Mouse (Mus musculus): ENCODE results near the gene Kcnk3.

Gene Kcnk3

DNA sequence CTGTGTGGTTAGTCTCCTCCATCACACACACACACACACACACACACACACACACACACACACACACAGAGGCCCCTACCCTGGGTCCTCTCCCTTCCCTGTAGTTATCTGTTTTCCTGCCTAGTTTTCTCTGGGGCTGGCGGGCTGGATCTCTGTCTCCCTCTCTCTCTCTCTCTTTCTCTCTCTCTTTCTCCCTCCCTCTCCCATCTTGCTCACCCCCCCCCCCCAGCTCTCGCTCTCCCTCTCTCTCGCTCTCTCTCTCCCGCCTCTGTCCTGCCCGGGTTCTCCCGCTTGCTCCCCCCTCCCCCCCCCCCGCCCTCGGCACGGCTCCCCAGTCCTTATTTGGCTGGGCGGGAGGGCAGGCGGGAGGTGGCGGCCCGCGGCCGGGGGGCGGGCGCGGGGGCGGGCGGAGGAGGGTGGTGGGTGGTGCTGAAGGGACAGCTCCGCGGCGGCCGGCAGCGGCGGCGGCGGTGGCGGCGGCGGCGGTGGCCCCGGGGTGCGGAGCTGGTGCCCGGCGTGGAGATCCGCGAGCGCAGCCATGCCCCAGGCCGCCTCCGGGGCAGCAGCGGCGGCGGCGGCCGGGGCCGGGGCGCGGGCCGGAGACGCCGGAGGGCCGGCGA is at the start of gene Kcnk3:
Gene Kcnk3 (plus strand): TSS at position 490 of the 620 bp plus-strand sequence.
- peak; percentile 44 for DNase-seq (ENCODE audit: low spot score)

DNA sequence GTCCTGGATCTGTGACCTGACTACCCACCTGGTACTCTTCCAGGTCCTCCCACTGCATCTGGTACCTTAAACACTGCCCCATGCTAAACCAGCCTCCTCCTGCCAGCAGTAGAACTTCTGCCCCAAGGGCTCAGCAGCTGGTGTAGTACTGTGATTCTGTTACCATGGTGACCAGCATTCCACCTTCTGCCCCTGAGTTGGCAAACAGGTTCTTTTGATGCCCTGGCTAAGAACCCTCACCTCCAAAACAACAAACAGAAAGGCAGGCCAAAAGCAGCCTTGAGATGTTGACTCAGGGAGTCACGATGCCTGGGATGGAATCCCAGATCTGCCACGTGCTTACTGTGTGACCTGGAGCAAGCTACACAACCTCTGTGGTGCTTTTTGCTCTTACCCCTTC is 42.3 kb upstream of the Kcnk3 start, which contains the start of gene Cib4:
Gene Cib4 (minus strand): TSS at position 139 of the 400 bp plus-strand sequence.
- DNase-seq (ENCODE audit: low spot score) = no peak

DNA sequence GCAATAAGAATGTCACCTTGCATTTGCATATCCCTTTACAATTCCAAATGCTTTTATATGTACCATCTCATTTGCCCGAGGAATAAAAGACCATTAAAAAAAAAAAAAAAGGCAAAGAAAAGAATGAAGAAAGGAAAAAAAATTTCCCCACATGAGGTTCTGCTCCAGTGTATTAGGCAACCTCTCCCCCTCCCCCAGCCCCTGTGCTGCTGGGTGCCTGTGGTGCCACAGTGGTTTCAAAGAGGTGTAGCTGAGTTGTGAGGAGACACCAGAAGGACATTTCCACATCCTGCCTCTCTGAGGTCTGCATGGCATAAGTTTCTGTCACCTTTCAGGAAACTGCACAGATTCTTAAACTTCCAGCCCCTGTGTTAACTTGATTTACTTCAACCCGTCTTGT is 39.3 kb upstream of the Kcnk3 start:
- DNase-seq (ENCODE audit: low spot score) = no peak

DNA sequence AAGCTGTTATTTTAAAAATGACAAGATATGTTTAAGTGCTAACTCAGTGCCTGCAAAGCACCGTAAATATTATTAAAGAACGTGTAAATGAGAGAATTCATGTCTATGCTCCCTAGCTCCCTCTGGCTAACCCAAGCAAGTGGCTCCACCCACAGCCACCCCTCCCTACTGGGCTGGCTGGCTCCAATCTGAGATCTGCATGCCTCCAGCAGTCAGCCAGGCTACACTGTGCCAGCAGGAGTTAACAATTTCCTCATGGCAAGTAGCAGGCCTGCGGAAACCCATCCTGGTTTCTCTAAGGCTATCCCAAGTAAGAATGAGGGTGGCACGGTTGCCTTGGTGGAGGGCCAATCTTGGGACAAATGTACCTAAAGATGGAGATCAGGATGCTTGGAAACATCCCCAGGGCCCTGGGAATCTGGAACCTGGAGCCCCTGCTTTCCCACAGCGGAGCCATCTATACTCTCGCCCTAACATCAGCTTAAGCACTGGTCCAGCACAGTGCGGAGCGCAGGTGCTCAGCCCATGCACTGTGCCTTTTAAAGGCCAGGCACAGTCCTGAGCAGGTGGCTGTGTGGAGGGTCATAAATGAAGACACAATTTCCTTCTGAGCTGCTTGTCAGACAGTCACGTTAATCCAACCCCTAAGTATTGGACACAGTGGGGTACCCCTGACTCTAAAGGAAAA is 37.5 kb upstream of the Kcnk3 start:
- no peak for DNase-seq (ENCODE audit: low spot score)

DNA sequence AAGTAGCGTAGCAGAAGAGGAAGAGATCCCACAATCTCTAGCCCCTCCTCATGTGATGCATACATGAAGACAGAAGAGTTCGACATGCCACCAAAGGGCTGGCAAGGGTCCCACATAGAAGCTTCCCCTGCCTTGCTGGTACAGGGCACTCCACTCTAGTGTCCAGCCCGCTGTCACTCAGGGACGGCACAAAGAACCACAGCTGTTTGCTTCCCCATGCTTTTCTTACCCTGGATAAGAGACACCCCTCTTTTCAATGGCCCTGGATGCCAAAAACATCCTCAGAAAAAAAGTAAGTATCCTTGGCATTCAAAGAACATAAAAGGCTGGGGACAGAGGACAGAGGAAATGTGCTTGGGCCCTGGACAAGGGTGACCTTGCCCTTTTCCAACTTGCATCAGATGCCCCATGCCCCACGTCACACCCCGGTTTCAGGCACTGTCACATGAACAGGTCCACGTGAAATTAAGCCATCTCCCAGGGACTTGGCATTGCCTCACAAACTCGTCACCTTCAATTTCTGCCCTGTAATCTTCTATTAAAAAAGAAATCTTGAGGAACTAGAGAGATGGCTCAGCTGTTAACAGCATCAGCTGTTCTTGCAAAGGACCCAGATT is 36.8 kb upstream of the Kcnk3 start:
- DNase-seq (ENCODE audit: low spot score) = no peak

GRCm38 (mm10) chr5:30552006-30552405 is 36.0 kb upstream of the Kcnk3 start:
- DNase-seq (ENCODE audit: low spot score) = no peak

DNA sequence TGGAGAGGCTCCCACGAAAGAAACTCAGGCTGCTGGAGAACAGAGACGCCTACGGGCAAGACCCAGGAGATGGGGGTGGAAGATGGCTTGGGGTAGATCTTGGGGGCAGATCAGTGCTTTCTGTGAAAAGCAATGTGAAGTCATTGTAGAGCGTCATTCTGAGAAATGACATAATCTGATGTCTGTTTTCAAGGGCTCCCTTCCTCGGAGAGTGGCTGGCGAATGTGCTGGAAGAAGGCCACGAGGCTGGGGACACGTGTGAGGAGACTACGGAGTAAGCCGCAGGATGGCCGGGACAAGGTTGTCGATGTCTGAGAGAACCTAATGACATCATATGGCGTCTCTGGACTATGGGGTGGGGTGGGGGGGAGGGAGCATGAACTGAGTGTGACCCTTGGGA is 34.0 kb upstream of the Kcnk3 start:
- no peak for DNase-seq (ENCODE audit: low spot score)

DNA sequence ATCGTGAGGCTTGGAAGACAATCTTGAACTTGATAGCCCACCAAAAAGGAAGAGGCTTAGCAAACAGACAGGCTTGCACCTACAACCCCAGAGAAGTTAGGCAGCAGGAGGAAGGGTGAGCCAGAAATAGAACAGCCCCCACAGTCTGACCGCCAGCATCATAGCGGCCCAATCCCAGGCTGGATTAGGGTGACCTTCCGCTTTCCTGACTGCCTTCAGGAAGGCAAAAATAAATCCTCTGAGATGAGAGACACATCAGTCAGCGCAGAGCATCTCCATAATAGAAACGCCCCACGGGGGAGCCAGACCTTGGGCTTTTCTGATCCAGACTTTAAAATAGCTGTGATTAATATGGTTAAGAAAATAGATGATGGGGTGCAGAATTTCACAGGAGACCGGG is 33.0 kb upstream of the Kcnk3 start:
- DNase-seq (ENCODE audit: low spot score) = no peak

DNA sequence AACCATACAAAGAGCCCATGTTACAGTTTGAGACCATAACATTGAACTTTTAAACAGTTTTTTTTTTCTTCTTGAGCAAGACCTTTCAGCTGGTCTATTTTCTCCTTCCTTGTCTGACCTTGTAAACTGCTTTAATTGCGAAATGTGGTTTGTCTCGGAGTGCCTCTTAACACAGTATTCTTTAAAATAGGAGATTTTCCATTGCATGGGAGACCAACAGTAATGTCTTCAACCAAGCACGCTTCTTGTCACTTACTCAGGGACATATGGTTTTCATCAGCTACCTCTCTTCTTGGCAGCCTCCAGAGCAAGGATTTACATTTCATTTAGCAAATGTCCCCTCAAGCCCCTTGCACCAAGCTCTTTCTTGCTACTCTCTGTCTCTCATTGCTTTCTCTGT is 31.7 kb upstream of the Kcnk3 start:
- DNase-seq (ENCODE audit: low spot score) = no peak

- no peak for DNase-seq (ENCODE audit: low spot score)
Measured at GRCm38 (mm10) chr5:30559421-30559820, 28.5 kb upstream of the Kcnk3 start.

DNA sequence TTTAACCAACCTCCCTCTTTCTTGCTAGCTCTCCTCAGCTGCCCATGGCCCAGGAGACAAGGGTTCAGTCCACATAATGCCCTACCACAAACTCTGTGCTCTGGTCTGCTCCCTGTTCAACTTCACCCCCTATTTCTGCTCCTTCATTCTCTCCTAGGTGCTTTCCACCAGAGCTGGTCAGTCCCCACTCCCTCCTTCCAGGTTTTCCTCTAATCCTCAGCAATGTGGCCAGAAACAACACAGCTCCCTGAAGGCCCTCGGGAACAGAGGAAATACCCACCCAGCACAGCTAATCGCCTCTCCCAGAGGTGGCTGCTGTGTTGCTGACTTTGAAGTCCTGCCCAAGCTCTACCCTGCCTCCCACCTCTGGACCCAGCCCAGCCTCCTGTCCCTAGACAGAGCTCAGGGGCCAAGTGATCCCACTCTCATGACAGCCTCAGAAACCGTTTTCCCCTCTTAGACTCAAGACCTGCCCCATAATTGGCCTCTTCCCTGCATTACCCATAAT is 27.9 kb upstream of the Kcnk3 start:
- DNase-seq (ENCODE audit: low spot score) = no peak

GRCm38 (mm10) chr5:30568479-30568878 is 19.5 kb upstream of the Kcnk3 start:
- DNase-seq (ENCODE audit: low spot score) = no peak

GRCm38 (mm10) chr5:30571820-30572219 is 16.1 kb upstream of the Kcnk3 start:
- DNase-seq (ENCODE audit: low spot score) = no peak

DNA sequence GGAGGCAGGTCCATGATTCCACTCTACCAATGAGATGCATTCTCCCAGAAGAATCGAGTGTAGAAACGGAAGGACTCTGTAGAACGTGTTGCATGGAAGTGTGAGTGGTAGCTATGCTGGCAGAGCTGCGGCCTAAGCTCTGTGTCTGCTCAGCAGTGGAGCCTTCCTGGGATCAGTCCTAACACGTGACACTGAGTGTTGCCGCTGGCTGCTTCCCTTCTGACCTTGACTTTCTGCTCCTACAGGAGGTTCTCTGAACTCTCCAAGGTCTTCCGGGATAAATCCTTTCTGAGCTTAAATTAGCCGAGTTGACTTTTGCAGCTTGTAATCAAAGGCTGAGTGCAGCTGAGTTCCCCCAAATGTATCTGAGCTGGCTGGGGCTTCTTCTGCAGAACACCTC is 13.6 kb upstream of the Kcnk3 start:
- no peak for DNase-seq (ENCODE audit: low spot score)

DNA sequence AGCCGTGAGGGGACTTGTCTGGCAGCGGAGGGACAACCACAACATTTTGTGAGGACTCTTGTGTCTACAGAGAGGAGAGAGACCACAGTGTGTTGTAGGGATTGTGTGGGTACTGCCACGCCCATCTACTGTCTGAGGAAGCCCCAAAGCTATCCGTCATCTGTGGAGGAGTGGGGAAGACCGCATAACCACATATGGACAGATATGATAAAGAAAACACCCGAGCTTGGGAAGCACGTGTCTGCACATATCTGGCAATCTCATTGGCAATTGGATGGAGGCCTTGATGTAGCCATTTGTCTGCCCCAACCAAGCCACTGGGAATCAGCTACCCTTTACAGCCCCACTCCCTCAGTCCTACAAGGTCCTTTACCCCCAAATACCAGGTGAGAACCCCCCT is 11.7 kb upstream of the Kcnk3 start:
- no peak for DNase-seq (ENCODE audit: low spot score)

DNA sequence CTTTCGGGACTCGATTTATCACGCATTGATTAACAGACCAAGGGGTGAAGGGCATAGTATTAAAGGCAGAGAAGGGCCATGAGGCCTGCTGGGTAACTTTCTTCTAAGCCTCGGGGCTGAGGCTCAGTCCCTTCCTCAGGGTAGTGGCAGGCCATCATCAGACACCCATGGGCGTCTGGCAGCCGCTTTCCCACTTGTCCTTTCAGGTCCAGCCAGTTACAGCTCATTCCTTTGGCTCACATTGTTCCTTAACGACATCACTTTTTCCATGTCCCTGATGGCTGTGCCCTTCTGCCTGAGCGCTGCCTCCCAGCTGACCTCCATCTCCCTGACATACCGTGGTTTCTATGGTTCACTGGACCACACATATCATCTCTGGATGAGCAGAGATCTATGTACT is 10.7 kb upstream of the Kcnk3 start:
- DNase-seq (ENCODE audit: low spot score) = no peak

DNA sequence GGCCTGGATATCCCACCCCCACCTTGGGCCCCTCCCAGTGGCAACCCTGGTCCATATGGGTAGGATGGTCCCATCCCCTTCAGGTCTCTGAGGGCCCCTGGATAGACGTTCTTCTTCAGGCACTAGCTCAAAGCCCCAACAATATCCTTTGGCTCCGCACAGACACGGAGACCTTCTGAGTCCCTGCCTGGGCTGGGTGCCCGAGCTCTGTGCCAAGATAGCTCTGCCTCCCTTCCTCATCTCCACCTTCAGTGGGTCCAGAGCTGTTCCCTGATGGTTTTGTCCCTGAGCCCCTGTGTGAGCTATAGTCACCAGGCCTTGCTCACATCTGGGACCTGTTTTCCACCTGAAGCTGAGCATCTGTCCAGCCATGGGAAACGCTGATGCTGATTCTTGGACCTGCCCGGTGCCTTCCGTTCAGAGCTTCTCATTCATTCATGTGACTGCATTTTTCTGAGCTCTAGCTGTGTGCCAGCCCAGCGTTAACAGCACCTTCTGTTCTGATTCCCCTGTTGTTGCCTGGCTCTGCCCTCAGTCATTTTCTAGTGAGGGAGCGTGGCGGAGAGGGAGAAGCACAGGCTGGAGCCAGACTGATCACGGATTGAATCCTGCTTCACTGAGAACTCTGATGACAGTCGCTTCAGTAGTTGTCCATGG is 10.2 kb upstream of the Kcnk3 start:
- no peak for DNase-seq (ENCODE audit: low spot score)

- no peak for DNase-seq (ENCODE audit: low spot score)
Measured at GRCm38 (mm10) chr5:30578445-30579080, 9.4 kb upstream of the Kcnk3 start.

GRCm38 (mm10) chr5:30580725-30581124 is 7.2 kb upstream of the Kcnk3 start:
- no peak for DNase-seq (ENCODE audit: low spot score)

DNA sequence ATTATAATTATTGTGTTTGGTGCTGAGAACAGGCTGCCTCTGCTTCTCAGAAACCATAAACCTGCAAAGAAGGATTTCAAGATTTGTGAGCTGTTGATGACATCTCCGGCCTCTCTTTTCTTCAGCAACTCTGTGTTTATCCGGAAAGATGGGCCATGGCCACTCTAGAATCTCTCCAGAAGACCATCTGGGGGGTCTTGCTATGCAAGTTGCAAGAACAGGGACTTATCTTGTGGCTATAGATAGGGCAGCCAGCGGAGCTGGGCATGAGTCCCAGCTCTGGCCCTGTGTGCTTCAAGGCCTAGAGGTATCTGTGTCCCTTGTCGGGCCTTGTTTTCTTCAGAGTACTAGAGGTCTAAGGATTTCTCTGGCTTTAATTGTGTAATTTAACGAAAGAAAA is 6.0 kb upstream of the Kcnk3 start:
- DNase-seq (ENCODE audit: low spot score) = no peak

DNA sequence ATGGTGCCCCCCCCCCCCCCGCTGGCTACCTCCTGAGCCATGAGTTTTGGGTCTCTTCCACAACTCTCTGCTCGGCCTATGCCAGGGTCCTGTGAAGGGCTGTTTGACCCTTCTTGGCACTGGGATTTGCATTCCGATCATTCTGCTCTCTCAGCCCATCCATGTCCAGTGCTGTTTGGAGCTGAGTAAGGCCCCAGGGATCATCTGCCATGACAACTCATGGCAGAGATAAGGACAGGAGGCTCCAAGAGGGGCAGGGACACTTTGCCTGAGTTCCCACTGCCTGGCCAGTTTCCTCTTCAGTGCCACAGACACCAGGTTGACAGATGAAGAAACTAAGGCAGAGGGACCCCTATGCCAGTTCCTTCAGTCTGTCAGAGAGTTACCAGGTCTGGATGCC is 1.4 kb upstream of the Kcnk3 start:
- DNase-seq (ENCODE audit: low spot score) = no peak

DNA sequence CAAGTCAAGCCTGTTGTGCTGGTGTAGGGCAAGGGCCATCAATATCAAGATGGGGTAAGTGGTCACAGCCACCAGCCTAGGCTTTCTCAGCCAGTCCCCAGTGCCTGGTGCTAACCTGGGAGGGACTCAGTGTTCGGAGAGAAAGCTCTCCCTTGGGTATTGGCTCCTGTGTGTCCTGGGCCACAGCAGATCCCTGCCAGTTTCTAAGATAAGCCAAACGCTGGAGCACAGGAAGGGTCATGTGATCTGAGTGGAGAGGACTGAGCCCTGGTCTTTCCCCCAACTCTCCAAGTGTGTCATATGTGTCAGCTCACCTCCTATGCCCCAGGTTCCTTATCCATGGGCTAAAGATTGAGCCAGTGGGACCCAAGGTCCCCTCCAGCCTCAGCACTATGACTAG is 869 bp upstream of the Kcnk3 start:
- DNase-seq (ENCODE audit: low spot score) = no peak
